Mouse (Mus musculus): ENCODE measurements at regions not wholly inside any gene's neighbourhood (a gene's known extent, or its start where the extent isn't known, plus 50 kb on each side); places are given as distances from the start of the nearest gene placed in this dataset.

- TF ChIP-seq ZNF384 (IDR thresholded peaks at IDR 0.05; ENCODE audit: low read depth, low read length), result no peak
- no peak for TF ChIP-seq HCFC1 (IDR thresholded peaks at IDR 0.05; ENCODE audit: borderline replicate concordance, insufficient read depth, low read length)
- TF ChIP-seq CHD2 (IDR thresholded peaks at IDR 0.05; ENCODE audit: low read depth, low read length), result no peak
- TF ChIP-seq MAFK (IDR thresholded peaks at IDR 0.05; ENCODE audit: insufficient read depth, low read depth, low read length), result no peak
- no peak for TF ChIP-seq ZC3H11A (IDR thresholded peaks at IDR 0.05; ENCODE audit: borderline replicate concordance, low read depth, low read length)
- Histone ChIP-seq H3K9ac (ENCODE audit: insufficient read depth, low read depth, low read length, poor library complexity, severe bottlenecking) (no peak overlapping the region), H3K27ac (ENCODE audit: insufficient read depth, low read depth, low read length, poor library complexity, severe bottlenecking) (no peak overlapping the region), H3K4me1 (ENCODE audit: control insufficient read depth in 2 of 2, insufficient read depth in 2 of 2, low read length in 2 of 2, poor library complexity in 1 of 2) (no peaks in the 10 kb centered on the region), H3K36me3 (ENCODE audit: control insufficient read depth, insufficient read depth, low read length, poor library complexity, severe bottlenecking) (no peaks in the 10 kb centered on the region), H3K9me3 (ENCODE audit: control insufficient read depth, insufficient read depth, low read depth, low read length) (no peaks in the 10 kb centered on the region), H3K4me3 (ENCODE audit: insufficient read depth in 1 of 2, low read depth in 1 of 2, low read length in 2 of 2, poor library complexity in 1 of 2, severe bottlenecking in 1 of 2) (no peak overlapping the region)
- in situ Hi-C loops (cut with MboI; ENCODE audit: low sequenced_read_pairs in 2 of 2, unreplicated experiment in 2 of 2), result no loop called here
- no peak for DNase-seq (ENCODE audit: low read depth, low spot score)
Measured at GRCm38 (mm10) chr15:50402551-50402950, 3482.2 kb upstream of the Gm7489 start.

GRCm38 (mm10) chr15:50403883-50404282 lies 3480.8 kb upstream of the Gm7489 start:
- no peak overlapping the region for H3K9ac ChIP-seq (ENCODE audit: insufficient read depth, low read depth, low read length, poor library complexity, severe bottlenecking)
- H3K27ac ChIP-seq (ENCODE audit: insufficient read depth, low read depth, low read length, poor library complexity, severe bottlenecking), result no peak overlapping the region
- in situ Hi-C loops (cut with MboI; ENCODE audit: low sequenced_read_pairs in 2 of 2, unreplicated experiment in 2 of 2), result no loop called here
- H3K4me1 ChIP-seq (ENCODE audit: control insufficient read depth in 2 of 2, insufficient read depth in 2 of 2, low read length in 2 of 2, poor library complexity in 1 of 2), result no peaks in the 10 kb centered on the region
- TF ChIP-seq CHD2 (IDR thresholded peaks at IDR 0.05; ENCODE audit: low read depth, low read length), result no peak
- no peak for TF ChIP-seq MAFK (IDR thresholded peaks at IDR 0.05; ENCODE audit: insufficient read depth, low read depth, low read length)
- TF ChIP-seq HCFC1 (IDR thresholded peaks at IDR 0.05; ENCODE audit: borderline replicate concordance, insufficient read depth, low read length), result no peak
- no peak for TF ChIP-seq ZNF384 (IDR thresholded peaks at IDR 0.05; ENCODE audit: low read depth, low read length)
- TF ChIP-seq ZC3H11A (IDR thresholded peaks at IDR 0.05; ENCODE audit: borderline replicate concordance, low read depth, low read length), result no peak
- H3K9me3 ChIP-seq (ENCODE audit: control insufficient read depth, insufficient read depth, low read depth, low read length), result no peaks in the 10 kb centered on the region
- H3K36me3 ChIP-seq (ENCODE audit: control insufficient read depth, insufficient read depth, low read length, poor library complexity, severe bottlenecking), result no peaks in the 10 kb centered on the region
- H3K4me3 ChIP-seq (ENCODE audit: insufficient read depth in 1 of 2, low read depth in 1 of 2, low read length in 2 of 2, poor library complexity in 1 of 2, severe bottlenecking in 1 of 2), result no peak overlapping the region
- no peak for DNase-seq (ENCODE audit: low read depth, low spot score)

- no peak for TF ChIP-seq ZC3H11A (IDR thresholded peaks at IDR 0.05; ENCODE audit: borderline replicate concordance, low read depth, low read length)
- TF ChIP-seq CHD2 (IDR thresholded peaks at IDR 0.05; ENCODE audit: low read depth, low read length), result no peak
- TF ChIP-seq HCFC1 (IDR thresholded peaks at IDR 0.05; ENCODE audit: borderline replicate concordance, insufficient read depth, low read length), result no peak
- no peak for TF ChIP-seq ZNF384 (IDR thresholded peaks at IDR 0.05; ENCODE audit: low read depth, low read length)
- no peak for TF ChIP-seq MAFK (IDR thresholded peaks at IDR 0.05; ENCODE audit: insufficient read depth, low read depth, low read length)
- Histone ChIP-seq H3K4me3 (ENCODE audit: insufficient read depth in 1 of 2, low read depth in 1 of 2, low read length in 2 of 2, poor library complexity in 1 of 2, severe bottlenecking in 1 of 2) (no peak overlapping the region), H3K36me3 (ENCODE audit: control insufficient read depth, insufficient read depth, low read length, poor library complexity, severe bottlenecking) (no peaks in the 10 kb centered on the region), H3K9ac (ENCODE audit: insufficient read depth, low read depth, low read length, poor library complexity, severe bottlenecking) (no peak overlapping the region), H3K4me1 (ENCODE audit: control insufficient read depth in 2 of 2, insufficient read depth in 2 of 2, low read length in 2 of 2, poor library complexity in 1 of 2) (no peaks in the 10 kb centered on the region), H3K27ac (ENCODE audit: insufficient read depth, low read depth, low read length, poor library complexity, severe bottlenecking) (no peak overlapping the region), H3K9me3 (ENCODE audit: control insufficient read depth, insufficient read depth, low read depth, low read length) (no peaks in the 10 kb centered on the region)
- no peak for DNase-seq (ENCODE audit: low read depth, low spot score)
- in situ Hi-C loops (cut with MboI; ENCODE audit: low sequenced_read_pairs in 2 of 2, unreplicated experiment in 2 of 2), result no loop called here
Measured at GRCm38 (mm10) chr15:50408985-50409384, 3475.7 kb upstream of the Gm7489 start.

GRCm38 (mm10) chr15:50417641-50418040 lies 3467.1 kb upstream of the Gm7489 start:
- no peak for DNase-seq (ENCODE audit: low read depth, low spot score)
- no peak overlapping the region for H3K9ac ChIP-seq (ENCODE audit: insufficient read depth, low read depth, low read length, poor library complexity, severe bottlenecking)
- H3K27ac ChIP-seq (ENCODE audit: insufficient read depth, low read depth, low read length, poor library complexity, severe bottlenecking), result no peak overlapping the region
- no peak overlapping the region for H3K4me3 ChIP-seq (ENCODE audit: insufficient read depth in 1 of 2, low read depth in 1 of 2, low read length in 2 of 2, poor library complexity in 1 of 2, severe bottlenecking in 1 of 2)
- TF ChIP-seq ZNF384 (IDR thresholded peaks at IDR 0.05; ENCODE audit: low read depth, low read length), result no peak
- no peak for TF ChIP-seq HCFC1 (IDR thresholded peaks at IDR 0.05; ENCODE audit: borderline replicate concordance, insufficient read depth, low read length)
- no peak for TF ChIP-seq CHD2 (IDR thresholded peaks at IDR 0.05; ENCODE audit: low read depth, low read length)
- TF ChIP-seq MAFK (IDR thresholded peaks at IDR 0.05; ENCODE audit: insufficient read depth, low read depth, low read length), result no peak
- no peak for TF ChIP-seq ZC3H11A (IDR thresholded peaks at IDR 0.05; ENCODE audit: borderline replicate concordance, low read depth, low read length)
- H3K36me3 ChIP-seq (ENCODE audit: control insufficient read depth, insufficient read depth, low read length, poor library complexity, severe bottlenecking), result no peaks in the 10 kb centered on the region
- in situ Hi-C loops (cut with MboI; ENCODE audit: low sequenced_read_pairs in 2 of 2, unreplicated experiment in 2 of 2), result no loop called here
- no peaks in the 10 kb centered on the region for H3K4me1 ChIP-seq (ENCODE audit: control insufficient read depth in 2 of 2, insufficient read depth in 2 of 2, low read length in 2 of 2, poor library complexity in 1 of 2)
- no peaks in the 10 kb centered on the region for H3K9me3 ChIP-seq (ENCODE audit: control insufficient read depth, insufficient read depth, low read depth, low read length)
